26 mouse cellular contexts compared by ENCODE assay signal in genomic region chr1:8019448-8019847, GRCm38 (mm10).
"Had no signal": no experiment of that assay in that cellular context is flagged by ENCODE, and none has a peak within 500 bp of the region (broad histone marks: within the 10 kb centered on the region; RNA-seq: fewer than 3 reads in every experiment).

No protein-coding gene starts in this region.

- H3K36me3 ChIP-seq: limb, embryonic 10.5 days; limb, embryonic 12.5 days; limb, embryonic 13.5 days; limb, embryonic 15.5 days; liver, embryonic 12.5 days; liver, embryonic 13.5 days; liver, embryonic 15.5 days; lung, embryonic 15.5 days; midbrain, embryonic 10.5 days; midbrain, embryonic 12.5 days; midbrain, embryonic 13.5 days; midbrain, embryonic 15.5 days had no signal

- H3K4me2 ChIP-seq: limb, embryonic 12.5 days; limb, embryonic 13.5 days; limb, embryonic 15.5 days; liver, embryonic 11.5 days; liver, embryonic 12.5 days; liver, embryonic 13.5 days; liver, embryonic 15.5 days; lung, embryonic 14.5 days; lung, embryonic 15.5 days; midbrain, embryonic 11.5 days; midbrain, embryonic 12.5 days; midbrain, embryonic 13.5 days; midbrain, embryonic 15.5 days had no signal

- DNase-seq: left cerebral cortex, postnatal 4 days; liver; liver, embryonic 13.5 days; liver, postnatal 0 days; lung, adult 18-20 months; lung, adult 2 months; lung, embryonic 14.5 days; lung, postnatal 10 days; lung, postnatal 14 days; lung, postnatal 36 days; lung, postnatal 4 days; midbrain, embryonic 14.5 days had no signal

- H3K4me3 ChIP-seq: limb, embryonic 10.5 days; limb, embryonic 12.5 days; limb, embryonic 13.5 days; limb, embryonic 15.5 days; liver, embryonic 12.5 days; liver, embryonic 13.5 days; liver, embryonic 15.5 days; lung, embryonic 15.5 days; megakaryocyte, embryonic 14.5 days; midbrain, embryonic 10.5 days; midbrain, embryonic 12.5 days; midbrain, embryonic 13.5 days; midbrain, embryonic 15.5 days had no signal

- H3K27me3 ChIP-seq: limb, embryonic 12.5 days; limb, embryonic 13.5 days; limb, embryonic 15.5 days; liver, embryonic 12.5 days; liver, embryonic 13.5 days; liver, embryonic 15.5 days; lung, embryonic 15.5 days; megakaryocyte, embryonic 14.5 days; midbrain, embryonic 12.5 days; midbrain, embryonic 13.5 days; midbrain, embryonic 15.5 days had no signal
